Mouse (Mus musculus): Measurements from ENCODE around the gene Ercc5.
A peak's percentile ranks its signal among the peaks of the same experiment; 100 is the strongest.

Gene Ercc5

GRCm38 (mm10) chr1:44147563-44148381 lies at the start of gene Ercc5:
TSS of gene Ercc5 (plus strand) at chr1:44147744.
- DNase-seq (ENCODE audit: low read depth, low spot score): peak; percentile 91

GRCm38 (mm10) chr1:44101448-44102225 lies 45.9 kb upstream of the Ercc5 start:
- peak; percentile 88 for DNase-seq (ENCODE audit: low read depth, low spot score)

- peak; percentile 95 for DNase-seq (ENCODE audit: low read depth, low spot score)
Observed at GRCm38 (mm10) chr1:44102259-44102717, 45.3 kb upstream of the Ercc5 start, which contains the start of gene Tex30. TSS of gene Tex30 (minus strand) at chr1:44102441.

- DNase-seq (ENCODE audit: low read depth, low spot score): peak; percentile 8
Observed at GRCm38 (mm10) chr1:44102939-44103338, 44.6 kb upstream of the Ercc5 start.

- no peak for DNase-seq (ENCODE audit: low read depth, low spot score)
Observed at GRCm38 (mm10) chr1:44117571-44117970, 30.0 kb upstream of the Ercc5 start.

GRCm38 (mm10) chr1:44118239-44119054 lies 29.1 kb upstream of the Ercc5 start, which contains the start of the genes Kdelc1 and Bivm:
TSS of gene Kdelc1 (minus strand) at chr1:44118808.
TSS of gene Bivm (plus strand) at chr1:44118957.
- DNase-seq (ENCODE audit: low read depth, low spot score): peak; percentile 84

- DNase-seq (ENCODE audit: low read depth, low spot score): peak; percentile 67
Observed at GRCm38 (mm10) chr1:44119201-44120073, 28.1 kb upstream of the Ercc5 start.

- no peak for DNase-seq (ENCODE audit: low read depth, low spot score)
Observed at GRCm38 (mm10) chr1:44120074-44120406, 27.5 kb upstream of the Ercc5 start.

- DNase-seq (ENCODE audit: low read depth, low spot score): peak; percentile 66
Observed at GRCm38 (mm10) chr1:44122256-44122655, 25.3 kb upstream of the Ercc5 start.

GRCm38 (mm10) chr1:44125590-44125989 lies 22.0 kb upstream of the Ercc5 start:
- DNase-seq (ENCODE audit: low read depth, low spot score): no peak

GRCm38 (mm10) chr1:44129929-44130581 lies 17.5 kb upstream of the Ercc5 start:
- no peak for DNase-seq (ENCODE audit: low read depth, low spot score)

GRCm38 (mm10) chr1:44140232-44140631 lies 7.3 kb upstream of the Ercc5 start:
- no peak for DNase-seq (ENCODE audit: low read depth, low spot score)

- DNase-seq (ENCODE audit: low read depth, low spot score): no peak
Observed at GRCm38 (mm10) chr1:44142747-44143146, 4.8 kb upstream of the Ercc5 start.

GRCm38 (mm10) chr1:44148706-44149105 lies 1.2 kb downstream of the Ercc5 start:
- DNase-seq (ENCODE audit: low read depth, low spot score): peak; percentile 26

GRCm38 (mm10) chr1:44155287-44155686 lies 7.7 kb downstream of the Ercc5 start:
- peak; percentile 51 for DNase-seq (ENCODE audit: low read depth, low spot score)

GRCm38 (mm10) chr1:44158317-44158716 lies 10.8 kb downstream of the Ercc5 start:
- no peak for DNase-seq (ENCODE audit: low read depth, low spot score)

GRCm38 (mm10) chr1:44161818-44162217 lies 14.3 kb downstream of the Ercc5 start:
- no peak for DNase-seq (ENCODE audit: low read depth, low spot score)

- DNase-seq (ENCODE audit: low read depth, low spot score): no peak
Observed at GRCm38 (mm10) chr1:44162389-44162788, 14.8 kb downstream of the Ercc5 start.

- DNase-seq (ENCODE audit: low read depth, low spot score): peak; percentile 12
Observed at GRCm38 (mm10) chr1:44167859-44168383, 20.4 kb downstream of the Ercc5 start.

GRCm38 (mm10) chr1:44172656-44173055 lies 25.1 kb downstream of the Ercc5 start:
- no peak for DNase-seq (ENCODE audit: low read depth, low spot score)

Measured in CD4-positive helper T cell, adult 2 months (primary cell).